Mouse (Mus musculus) E14TG2a.4 (cell line): ENCODE measurements around the gene Slc2a12.

Experiments
- CTCF ChIP-seq: conservative IDR thresholded peaks from 2 replicates; pipeline ENCODE4 v1.5.1; 2014; ENCODE audit warnings: low read length
- NANOG ChIP-seq: IDR thresholded peaks from 2 replicates; pipeline ENCODE4 v1.6.1; 2014; ENCODE audit warnings: borderline replicate concordance, low read length, mixed read lengths
- POU5F1 ChIP-seq: IDR thresholded peaks from 2 replicates; pipeline ENCODE4 v1.6.1; 2014; ENCODE audit warnings: low read length, borderline replicate concordance

GRCm38 (mm10) chr10:22746334-22747322, 101.8 kb downstream of the Slc2a12 start:
- no peak for TF ChIP-seq CTCF
- no peak for TF ChIP-seq POU5F1
- TF ChIP-seq NANOG, result no peak
